Mouse (Mus musculus) kidney, adult 2 months (tissue): ENCODE data around the gene Plxna3. TPM values are rescaled to one million over a fixed set of nuclear protein-coding genes. Genes with fewer than 3 reads are reported as not detected.
A peak's percentile ranks its signal among the peaks of the same experiment; 100 is the strongest.
"Not testable (repeated sequence)": the region's sequence is repeated elsewhere in the genome, so short reads cannot be mapped to it uniquely, and the experiment has no call there.

Experiments
- DNase-seq: peaks from one replicate; pipeline ENCODE4 v3.0.0; 2021
- H3K27ac ChIP-seq: fragments of 200-500 bp; 2 replicates; pipeline ENCODE4 v1.5.1; 2012; ENCODE audit warnings: low read depth, low read length, control low read depth, inconsistent platforms; ENCODE audit not compliant: insufficient read depth
- H3K27me3 ChIP-seq: fragments of 200-500 bp; replicated peaks from 2 replicates; pipeline ENCODE4 v1.6.1; 2012; ENCODE audit warnings: mild to moderate bottlenecking, moderate library complexity, low read length, inconsistent platforms; ENCODE audit not compliant: control insufficient read depth, insufficient read depth
- H3K36me3 ChIP-seq: fragments of 200-500 bp; 2 replicates; pipeline ENCODE4 v1.6.1; 2012; ENCODE audit warnings: mild to moderate bottlenecking, moderate library complexity, low read length, inconsistent platforms; ENCODE audit not compliant: control insufficient read depth, insufficient read depth
- H3K4me1 ChIP-seq: fragments of 200-500 bp; 2 replicates; pipeline ENCODE4 v1.6.1; 2011; ENCODE audit warnings: low read length; ENCODE audit not compliant: control insufficient read depth, insufficient read depth
- H3K4me3 ChIP-seq: fragments of 200-500 bp; 2 replicates; pipeline ENCODE4 v1.5.1; 2011; ENCODE audit warnings: mild to moderate bottlenecking, low read depth, low read length, control low read depth; ENCODE audit not compliant: insufficient read depth
- CTCF ChIP-seq: fragments of 200-500 bp; conservative IDR thresholded peaks from 2 replicates; pipeline ENCODE4 v1.5.1; 2011; ENCODE audit warnings: low read depth, mild to moderate bottlenecking, control low read depth, low read length, moderate library complexity, mixed read lengths; ENCODE audit not compliant: insufficient read depth, insufficient read length
- POLR2A ChIP-seq: fragments of 200-500 bp; IDR thresholded peaks from one replicate; pipeline ENCODE4 v1.6.1; 2011; ENCODE audit warnings: low read depth, low read length, control low read depth
- WGBS: fragments of 180-500 bp; shearing (Covaris S2); methylation state at CpG from one replicate; pipeline ENCODE4 v1.1.7; 2018; 5-methylcytosine and 5-hydroxymethylcytosine counted together
- polyA plus RNA-seq: library from polyadenylated mRNA; depleted of rRNA; stranded (reverse); fragments of >200 nt; gene quantifications from 2 replicates; pipeline ENCODE4 v1.2.3, GENCODE M21; 2012

The Plxna3 gene
- polyA plus RNA-seq, 1 experiment, result 5.8 TPM

- DNase-seq, result no peak
- H3K4me1 ChIP-seq, result no peaks in the 10 kb centered on the region
- no peaks in the 10 kb centered on the region for H3K36me3 ChIP-seq
- H3K27me3 ChIP-seq, result no peaks in the 10 kb centered on the region
- WGBS, result 63% methylated on average over 2 of the region's 2 CpGs
- no peak for TF ChIP-seq CTCF
- TF ChIP-seq POLR2A, result no peak
- H3K4me3 ChIP-seq, result no peak overlapping the region
- no peak overlapping the region for H3K27ac ChIP-seq
Measured at GRCm38 (mm10) chrX:74330166-74330930, 1.5 kb downstream of the Plxna3 start.

- H3K27ac ChIP-seq, result peak overlapping the region; percentile 27; the same call in 1 of the 2 replicates
- no peaks in the 10 kb centered on the region for H3K27me3 ChIP-seq
- no peak for DNase-seq
- peak overlapping the region; percentile 67 for H3K4me3 ChIP-seq
- 4% methylated on average over 13 of the region's 13 CpGs for WGBS
- TF ChIP-seq CTCF (no peak), POLR2A (no peak)
- H3K4me1 ChIP-seq, result no peaks in the 10 kb centered on the region
- H3K36me3 ChIP-seq, result no peaks in the 10 kb centered on the region
Measured at GRCm38 (mm10) chrX:74352645-74353466, 24.0 kb downstream of the Plxna3 start.

- H3K4me3 ChIP-seq, result peak within 1 kb of the TSS; percentile 67
- 0% methylated on average over 14 of the region's 22 CpGs for WGBS
- no peaks in the 10 kb centered on the region for H3K4me1 ChIP-seq
- H3K36me3 ChIP-seq, result no peaks in the 10 kb centered on the region
- peak; percentile 45 for TF ChIP-seq POLR2A
- TF ChIP-seq CTCF, result no peak
- peak; percentile 89 for DNase-seq
- H3K27ac ChIP-seq, result peak within 1 kb of the TSS; percentile 27; the same call in 1 of the 2 replicates
- H3K27me3 ChIP-seq, result no peaks in the 10 kb centered on the region
Measured at GRCm38 (mm10) chrX:74353467-74353770, 24.6 kb downstream of the Plxna3 start, which contains the start of gene Lage3. Gene Lage3 (minus strand): TSS chrX:74353618.

- not testable (repeated sequence) for H3K4me3 ChIP-seq, H3K27ac ChIP-seq, H3K36me3 ChIP-seq, H3K27me3 ChIP-seq, H3K4me1 ChIP-seq, DNase-seq
- WGBS, result 80% methylated on average over 3 of the region's 3 CpGs
Measured at GRCm38 (mm10) chrX:74357069-74357468, 28.2 kb downstream of the Plxna3 start.

GRCm38 (mm10) chrX:74359171-74359570 is 30.3 kb downstream of the Plxna3 start:
- Histone ChIP-seq H3K27me3 (no peaks in the 10 kb centered on the region), H3K36me3 (no peaks in the 10 kb centered on the region), H3K4me3 (no peak overlapping the region), H3K27ac (no peak overlapping the region; the same call in 1 of the 2 replicates), H3K4me1 (no peaks in the 10 kb centered on the region)
- DNase-seq, result peak; percentile 51
- TF ChIP-seq POLR2A, result no peak
- TF ChIP-seq CTCF, result no peak
- 35% methylated on average over 11 of the region's 11 CpGs for WGBS

GRCm38 (mm10) chrX:74367512-74367911 is 38.6 kb downstream of the Plxna3 start:
- WGBS, result 47% methylated on average over 10 of the region's 10 CpGs
- H3K36me3 ChIP-seq, result no peaks in the 10 kb centered on the region
- peak overlapping the region; percentile 80 for H3K4me3 ChIP-seq
- DNase-seq, result no peak
- peak overlapping the region; percentile 74 for H3K27ac ChIP-seq
- H3K4me1 ChIP-seq, result peaks cover 9% of the 10 kb centered on the region; the same call in 1 of the 2 replicates
- H3K27me3 ChIP-seq, result no peaks in the 10 kb centered on the region
- TF ChIP-seq CTCF, result no peak
- no peak for TF ChIP-seq POLR2A

GRCm38 (mm10) chrX:74368209-74368909 is 39.5 kb downstream of the Plxna3 start:
- 1% methylated on average over 47 of the region's 49 CpGs for WGBS
- Histone ChIP-seq H3K27ac (peak overlapping the region; percentile 74), H3K27me3 (no peaks in the 10 kb centered on the region), H3K4me3 (peak overlapping the region; percentile 80), H3K36me3 (no peaks in the 10 kb centered on the region), H3K4me1 (peaks cover 9% of the 10 kb centered on the region; the same call in 1 of the 2 replicates)
- DNase-seq, result peak; percentile 87
- no peak for TF ChIP-seq POLR2A
- TF ChIP-seq CTCF, result no peak
